Mouse (Mus musculus): ENCODE results near the gene Rxfp2. TPM values are rescaled to one million over a fixed set of nuclear protein-coding genes. Genes with fewer than 3 reads are reported as not detected.

Rxfp2 gene
- total and polyA plus RNA-seq, 3 experiments, result not detected

- Histone ChIP-seq H3K27me3 (replicated peaks) (no peaks in the 10 kb centered on the region), H3K27ac (ENCODE audit: insufficient read depth, low read depth) (no peak overlapping the region), H3K4me3 (replicated peaks in 1 of 3; ENCODE audit: low read depth in 2 of 3, low read length in 2 of 3, poor library complexity in 1 of 3) (no peak overlapping the region), H3K4me1 (ENCODE audit: control insufficient read depth in 1 of 2, insufficient read depth in 2 of 2) (no peaks in the 10 kb centered on the region), H3K36me3 (replicated peaks in 1 of 2; ENCODE audit: control insufficient read depth in 1 of 2, insufficient read depth in 1 of 2, low read length in 1 of 2) (no peaks in the 10 kb centered on the region), H3K9me3 (replicated peaks; ENCODE audit: low read length) (peaks cover 58% of the 10 kb centered on the region), H3K79me2 (replicated peaks; ENCODE audit: control insufficient read depth, extremely low read depth, insufficient read depth, poor library complexity, severe bottlenecking) (no peaks in the 10 kb centered on the region), H3K9ac (ENCODE audit: insufficient read depth, low read depth) (no peak overlapping the region), H3K4me2 (ENCODE audit: insufficient read depth, low read depth, poor library complexity, severe bottlenecking) (no peak overlapping the region)
- no peak for TF ChIP-seq RCOR1 (conservative IDR thresholded peaks at IDR 0.05; ENCODE audit: low read depth, low read length)
- no peak for TF ChIP-seq ZC3H11A (IDR thresholded peaks at IDR 0.05; ENCODE audit: low read depth, low read length)
- no peak for TF ChIP-seq MYC (IDR thresholded peaks at IDR 0.05; ENCODE audit: low read depth, low read length)
- TF ChIP-seq POLR2A (IDR thresholded peaks at IDR 0.05; ENCODE audit: low read depth, low read length), result no peak
- no peak for TF ChIP-seq ZKSCAN1 (IDR thresholded peaks at IDR 0.05; ENCODE audit: borderline replicate concordance, low read depth, low read length)
- TF ChIP-seq EP300 (IDR thresholded peaks at IDR 0.05; ENCODE audit: low read length), result no peak
- TF ChIP-seq E2F4 (IDR thresholded peaks at IDR 0.05; ENCODE audit: insufficient replicate concordance, low read depth, low read length), result no peak
- no peak for TF ChIP-seq PAX5 (IDR thresholded peaks at IDR 0.05; ENCODE audit: low read length)
- no peak for TF ChIP-seq MEF2A (IDR thresholded peaks at IDR 0.05; ENCODE audit: borderline replicate concordance, low read depth, low read length)
- no peak for TF ChIP-seq CTCF (conservative IDR thresholded peaks at IDR 0.05 in 1 of 2, IDR thresholded peaks at IDR 0.05 in 1 of 2; ENCODE audit: low read depth in 2 of 2, low read length in 2 of 2)
- no peak for TF ChIP-seq ZNF384 (IDR thresholded peaks at IDR 0.05; ENCODE audit: low read depth, low read length)
- no peak for TF ChIP-seq KAT2A (IDR thresholded peaks at IDR 0.05; ENCODE audit: insufficient replicate concordance, low read length)
- no peak for TF ChIP-seq MAX (IDR thresholded peaks at IDR 0.05; ENCODE audit: low read length)
- in situ Hi-C loops (cut with MboI; ENCODE audit: low pct_ligation_motif_present, low pct_unique_long_range_greater_than_20kb, low sequenced_read_pairs) (no loop called here), dilution Hi-C loops (cut with MboI; ENCODE audit: extremely low pct_ligation_motif_present, extremely low pct_unique_long_range_greater_than_20kb, low sequenced_read_pairs) (no loop called here)
- DNase-seq (ENCODE audit: extremely low read depth), result no peak
These were observed 107.4 kb downstream of the Rxfp2 start for GRCm38 (mm10) chr5:150125920-150126319.

GRCm38 (mm10) chr5:150128432-150128831 lies 110.0 kb downstream of the Rxfp2 start:
- no peak for TF ChIP-seq TBP (conservative IDR thresholded peaks at IDR 0.05; ENCODE audit: low read depth, low read length)
- no peak for TF ChIP-seq ZKSCAN1 (IDR thresholded peaks at IDR 0.05; ENCODE audit: borderline replicate concordance, low read depth, low read length)
- DNase-seq (ENCODE audit: extremely low read depth), result no peak
- H3K4me2 ChIP-seq (ENCODE audit: insufficient read depth, low read depth, poor library complexity, severe bottlenecking), result no peak overlapping the region
- H3K27ac ChIP-seq (ENCODE audit: insufficient read depth, low read depth), result no peak overlapping the region
- no peaks in the 10 kb centered on the region for H3K27me3 ChIP-seq (replicated peaks)
- no peak overlapping the region for H3K9ac ChIP-seq (ENCODE audit: insufficient read depth, low read depth)
- H3K36me3 ChIP-seq (replicated peaks in 1 of 2; ENCODE audit: control insufficient read depth in 1 of 2, insufficient read depth in 1 of 2, low read length in 1 of 2), result no peaks in the 10 kb centered on the region
- peaks cover 57% of the 10 kb centered on the region for H3K9me3 ChIP-seq (replicated peaks; ENCODE audit: low read length)
- dilution Hi-C loops (cut with MboI; ENCODE audit: extremely low pct_ligation_motif_present, extremely low pct_unique_long_range_greater_than_20kb, low sequenced_read_pairs), result no loop called here
- H3K79me2 ChIP-seq (replicated peaks; ENCODE audit: control insufficient read depth, extremely low read depth, insufficient read depth, poor library complexity, severe bottlenecking), result no peaks in the 10 kb centered on the region
- H3K4me1 ChIP-seq (ENCODE audit: control insufficient read depth in 1 of 2, insufficient read depth in 2 of 2), result no peaks in the 10 kb centered on the region
- in situ Hi-C loops (cut with MboI; ENCODE audit: low pct_ligation_motif_present, low pct_unique_long_range_greater_than_20kb, low sequenced_read_pairs), result no loop called here
- no peak overlapping the region for H3K4me3 ChIP-seq (replicated peaks in 1 of 3; ENCODE audit: low read depth in 2 of 3, low read length in 2 of 3, poor library complexity in 1 of 3)

- dilution Hi-C loops (cut with MboI; ENCODE audit: extremely low pct_ligation_motif_present, extremely low pct_unique_long_range_greater_than_20kb, low sequenced_read_pairs), result no loop called here
- Histone ChIP-seq H3K36me3 (replicated peaks in 1 of 2; ENCODE audit: control insufficient read depth in 1 of 2, insufficient read depth in 1 of 2, low read length in 1 of 2) (no peaks in the 10 kb centered on the region), H3K27me3 (replicated peaks) (no peaks in the 10 kb centered on the region), H3K4me2 (ENCODE audit: insufficient read depth, low read depth, poor library complexity, severe bottlenecking) (no peak overlapping the region), H3K79me2 (replicated peaks; ENCODE audit: control insufficient read depth, extremely low read depth, insufficient read depth, poor library complexity, severe bottlenecking) (no peaks in the 10 kb centered on the region), H3K9me3 (replicated peaks; ENCODE audit: low read length) (peaks cover 57% of the 10 kb centered on the region), H3K9ac (ENCODE audit: insufficient read depth, low read depth) (no peak overlapping the region), H3K27ac (ENCODE audit: insufficient read depth, low read depth) (no peak overlapping the region), H3K4me3 (replicated peaks in 1 of 3; ENCODE audit: low read depth in 2 of 3, low read length in 2 of 3, poor library complexity in 1 of 3) (no peak overlapping the region), H3K4me1 (ENCODE audit: control insufficient read depth in 1 of 2, insufficient read depth in 2 of 2) (no peaks in the 10 kb centered on the region)
- no peak for DNase-seq (ENCODE audit: extremely low read depth)
- TF ChIP-seq MAFK (IDR thresholded peaks at IDR 0.05; ENCODE audit: insufficient replicate concordance, low read length), result no peak
- TF ChIP-seq ZC3H11A (IDR thresholded peaks at IDR 0.05; ENCODE audit: low read depth, low read length), result no peak
- TF ChIP-seq CTCF (conservative IDR thresholded peaks at IDR 0.05 in 1 of 2, IDR thresholded peaks at IDR 0.05 in 1 of 2; ENCODE audit: low read depth in 2 of 2, low read length in 2 of 2), result no peak
- no peak for TF ChIP-seq ZKSCAN1 (IDR thresholded peaks at IDR 0.05; ENCODE audit: borderline replicate concordance, low read depth, low read length)
- no peak for TF ChIP-seq POLR2AphosphoS2 (IDR thresholded peaks at IDR 0.05; ENCODE audit: low read depth, low read length)
- no peak for TF ChIP-seq RCOR1 (conservative IDR thresholded peaks at IDR 0.05; ENCODE audit: low read depth, low read length)
- no peak for TF ChIP-seq TCF12 (IDR thresholded peaks at IDR 0.05; ENCODE audit: low read depth, low read length)
- in situ Hi-C loops (cut with MboI; ENCODE audit: low pct_ligation_motif_present, low pct_unique_long_range_greater_than_20kb, low sequenced_read_pairs), result no loop called here
These were observed 111.7 kb downstream of the Rxfp2 start for GRCm38 (mm10) chr5:150130144-150130543.
